Mouse (Mus musculus): ENCODE data around the gene Stat5a. TPM values are rescaled to one million over a fixed set of nuclear protein-coding genes. Genes with fewer than 3 reads are reported as not detected.

Gene Stat5a
- polyA plus RNA-seq (2012; rRNA removed): 1.4 and 2.1 TPM in 2 replicates

DNA sequence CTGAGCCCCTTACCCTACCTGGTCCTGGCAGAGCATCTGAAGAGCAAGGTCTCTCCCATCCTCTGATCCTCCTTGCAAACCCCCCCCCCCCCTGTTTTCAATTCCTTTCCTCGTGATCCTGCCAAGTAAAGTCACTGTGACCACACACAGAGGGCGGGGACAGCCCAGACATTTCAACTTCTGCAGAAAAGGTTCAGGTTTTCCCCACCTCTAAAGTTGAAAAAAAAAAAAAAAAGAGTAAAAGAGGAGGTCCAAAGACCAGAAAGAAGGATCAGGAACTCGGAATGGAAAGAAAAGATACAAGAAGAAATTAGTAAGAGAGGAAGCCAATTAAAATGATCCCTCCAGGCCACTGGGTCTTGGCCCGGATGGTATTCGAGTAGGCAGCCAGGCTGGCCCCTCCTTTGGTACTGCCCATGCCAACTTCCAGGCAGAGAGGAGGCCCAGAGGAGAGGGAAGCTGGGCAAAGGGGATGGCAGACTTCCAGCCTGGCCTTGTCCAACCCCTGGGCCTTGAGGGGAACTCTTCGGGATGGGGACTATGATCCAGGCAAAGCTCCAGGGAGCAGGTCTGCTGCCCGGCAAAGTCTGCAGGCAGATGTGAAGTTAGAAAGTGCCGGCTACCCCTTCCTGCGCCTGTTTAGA is at the start of gene Stat5a:
TSS of gene Stat5a (plus strand) at position 417 of the 644 bp plus-strand sequence.
- DNase-seq (ENCODE audit: low read depth): peak; percentile 61
- TF ChIP-seq CTCF (IDR thresholded peaks at IDR 0.05; ENCODE audit: borderline replicate concordance, extremely low read depth, insufficient read depth, insufficient read length) (no peak), POLR2A (IDR thresholded peaks at IDR 0.05; ENCODE audit: borderline replicate concordance, extremely low read depth, insufficient read depth, insufficient read length, poor library complexity, severe bottlenecking) (no peak)

GRCm38 (mm10) chr11:100810516-100810915 is 48.6 kb upstream of the Stat5a start:
- DNase-seq (ENCODE audit: low read depth): no peak
- no peak for TF ChIP-seq POLR2A (IDR thresholded peaks at IDR 0.05; ENCODE audit: borderline replicate concordance, extremely low read depth, insufficient read depth, insufficient read length, poor library complexity, severe bottlenecking)
- TF ChIP-seq CTCF (IDR thresholded peaks at IDR 0.05; ENCODE audit: borderline replicate concordance, extremely low read depth, insufficient read depth, insufficient read length): no peak

- no peak for DNase-seq (ENCODE audit: low read depth)
Observed at GRCm38 (mm10) chr11:100811132-100811531, 48.0 kb upstream of the Stat5a start.

GRCm38 (mm10) chr11:100814498-100814897 is 44.7 kb upstream of the Stat5a start:
- no peak for DNase-seq (ENCODE audit: low read depth)
- TF ChIP-seq CTCF (IDR thresholded peaks at IDR 0.05; ENCODE audit: borderline replicate concordance, extremely low read depth, insufficient read depth, insufficient read length) (no peak), POLR2A (IDR thresholded peaks at IDR 0.05; ENCODE audit: borderline replicate concordance, extremely low read depth, insufficient read depth, insufficient read length, poor library complexity, severe bottlenecking) (no peak)

More at GRCm38 (mm10) chr11:100811132-100811531, 48.0 kb upstream of the Stat5a start:
- TF ChIP-seq POLR2A (IDR thresholded peaks at IDR 0.05; ENCODE audit: borderline replicate concordance, extremely low read depth, insufficient read depth, insufficient read length, poor library complexity, severe bottlenecking) (no peak), CTCF (IDR thresholded peaks at IDR 0.05; ENCODE audit: borderline replicate concordance, extremely low read depth, insufficient read depth, insufficient read length) (peak; percentile 24; the same call in 1 of the 2 replicates)

- no peak for DNase-seq (ENCODE audit: low read depth)
- TF ChIP-seq CTCF (IDR thresholded peaks at IDR 0.05; ENCODE audit: borderline replicate concordance, extremely low read depth, insufficient read depth, insufficient read length): no peak
- no peak for TF ChIP-seq POLR2A (IDR thresholded peaks at IDR 0.05; ENCODE audit: borderline replicate concordance, extremely low read depth, insufficient read depth, insufficient read length, poor library complexity, severe bottlenecking)
Observed at GRCm38 (mm10) chr11:100816342-100816741, 42.8 kb upstream of the Stat5a start.

DNA sequence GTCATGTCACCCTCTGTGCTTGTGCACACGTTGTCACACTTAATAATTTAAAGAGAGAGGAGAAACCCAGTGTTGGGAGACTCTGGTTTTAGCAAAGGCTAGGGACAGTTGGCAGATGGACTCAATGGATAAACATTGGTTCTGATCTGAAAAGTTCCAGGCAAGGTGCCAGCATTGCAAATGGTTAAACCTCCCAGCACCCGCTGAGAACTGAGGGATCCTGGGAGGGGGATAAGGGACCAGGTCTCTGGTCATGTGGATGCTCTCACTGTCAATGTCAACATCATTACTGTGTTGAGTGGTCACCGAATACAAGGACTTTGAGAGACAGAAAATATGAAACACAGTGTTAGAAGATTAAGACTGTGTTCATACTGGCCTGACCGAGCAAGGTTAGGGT is 42.4 kb upstream of the Stat5a start:
- DNase-seq (ENCODE audit: low read depth): peak; percentile 35
- TF ChIP-seq POLR2A (IDR thresholded peaks at IDR 0.05; ENCODE audit: borderline replicate concordance, extremely low read depth, insufficient read depth, insufficient read length, poor library complexity, severe bottlenecking) (no peak), CTCF (IDR thresholded peaks at IDR 0.05; ENCODE audit: borderline replicate concordance, extremely low read depth, insufficient read depth, insufficient read length) (no peak)

GRCm38 (mm10) chr11:100817311-100817710 is 41.8 kb upstream of the Stat5a start:
- no peak for TF ChIP-seq CTCF (IDR thresholded peaks at IDR 0.05; ENCODE audit: borderline replicate concordance, extremely low read depth, insufficient read depth, insufficient read length)
- TF ChIP-seq POLR2A (IDR thresholded peaks at IDR 0.05; ENCODE audit: borderline replicate concordance, extremely low read depth, insufficient read depth, insufficient read length, poor library complexity, severe bottlenecking): no peak
- no peak for DNase-seq (ENCODE audit: low read depth)

DNA sequence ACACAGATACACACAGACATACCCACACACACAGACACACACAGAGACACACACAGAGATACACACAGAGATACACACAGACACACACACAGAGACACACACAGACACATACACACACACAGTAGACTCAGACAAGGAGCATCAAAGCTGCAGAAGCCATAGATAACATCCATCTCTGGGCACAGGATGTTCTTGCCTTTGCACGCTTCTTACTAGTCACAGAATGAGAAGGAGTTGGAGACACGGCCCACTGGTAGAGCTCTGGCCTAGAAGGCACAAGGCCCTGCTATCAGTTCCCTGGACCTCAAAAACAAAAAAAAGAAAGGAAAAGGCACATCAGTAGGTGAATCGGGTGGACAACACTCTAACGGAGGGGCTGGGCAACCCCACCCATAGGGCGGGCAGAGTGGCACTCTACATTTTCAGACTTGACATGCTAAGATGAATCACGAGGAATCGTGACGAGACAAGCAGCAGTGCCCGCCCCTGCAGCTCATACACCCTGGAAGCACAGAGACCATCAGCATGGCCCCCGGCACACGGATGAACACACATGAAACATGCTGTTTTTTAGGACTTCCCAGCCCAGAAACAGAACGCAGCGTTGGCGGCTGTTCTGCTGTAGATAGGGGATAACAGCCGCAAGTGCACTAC is 40.7 kb upstream of the Stat5a start:
- TF ChIP-seq CTCF (IDR thresholded peaks at IDR 0.05; ENCODE audit: borderline replicate concordance, extremely low read depth, insufficient read depth, insufficient read length) (no peak), POLR2A (IDR thresholded peaks at IDR 0.05; ENCODE audit: borderline replicate concordance, extremely low read depth, insufficient read depth, insufficient read length, poor library complexity, severe bottlenecking) (no peak)
- no peak for DNase-seq (ENCODE audit: low read depth)

DNA sequence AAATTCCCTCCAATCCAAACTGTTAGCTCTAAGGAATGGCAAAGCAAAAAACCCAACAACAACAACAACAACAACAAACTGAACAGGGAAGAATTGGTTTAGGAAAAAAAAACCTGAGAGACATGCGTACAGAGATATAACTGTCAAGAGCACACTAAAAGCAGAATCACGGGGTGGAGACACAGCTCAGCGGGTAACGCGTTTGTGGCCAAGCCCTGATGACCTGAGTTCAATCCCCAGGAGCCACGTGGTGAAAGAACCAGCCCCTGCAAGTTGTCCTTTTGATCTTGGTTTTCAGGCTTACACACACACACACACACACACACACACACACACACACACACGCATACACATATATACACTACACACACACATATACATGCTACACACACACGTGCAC is 40.1 kb upstream of the Stat5a start:
- DNase-seq (ENCODE audit: low read depth): no peak
- no peak for TF ChIP-seq CTCF (IDR thresholded peaks at IDR 0.05; ENCODE audit: borderline replicate concordance, extremely low read depth, insufficient read depth, insufficient read length)
- TF ChIP-seq POLR2A (IDR thresholded peaks at IDR 0.05; ENCODE audit: borderline replicate concordance, extremely low read depth, insufficient read depth, insufficient read length, poor library complexity, severe bottlenecking): no peak

DNA sequence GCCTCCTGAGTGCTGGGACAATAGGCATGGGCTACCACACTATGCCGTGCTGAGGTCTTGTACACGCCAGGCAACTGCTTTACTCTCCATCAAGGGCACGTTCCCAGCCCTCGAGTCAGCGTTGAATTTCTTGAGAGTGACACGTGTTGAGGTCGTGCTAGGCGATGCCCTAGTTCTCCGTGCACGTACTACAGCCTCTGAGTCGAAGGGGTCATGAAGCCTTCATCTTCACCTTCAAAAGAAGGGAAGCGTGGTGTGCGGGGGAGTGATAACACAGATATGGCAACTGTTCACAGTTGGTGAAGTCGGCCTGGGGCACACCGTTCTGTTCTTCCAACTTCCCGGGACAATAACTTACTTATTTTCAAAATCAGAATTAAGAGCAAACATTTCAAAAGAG is 39.5 kb upstream of the Stat5a start:
- TF ChIP-seq CTCF (IDR thresholded peaks at IDR 0.05; ENCODE audit: borderline replicate concordance, extremely low read depth, insufficient read depth, insufficient read length) (no peak), POLR2A (IDR thresholded peaks at IDR 0.05; ENCODE audit: borderline replicate concordance, extremely low read depth, insufficient read depth, insufficient read length, poor library complexity, severe bottlenecking) (no peak)
- no peak for DNase-seq (ENCODE audit: low read depth)

GRCm38 (mm10) chr11:100820047-100820446 is 39.1 kb upstream of the Stat5a start:
- peak; percentile 41 for DNase-seq (ENCODE audit: low read depth)

More at GRCm38 (mm10) chr11:100820047-100820446, 39.1 kb upstream of the Stat5a start:
- TF ChIP-seq POLR2A (IDR thresholded peaks at IDR 0.05; ENCODE audit: borderline replicate concordance, extremely low read depth, insufficient read depth, insufficient read length, poor library complexity, severe bottlenecking): no peak
- TF ChIP-seq CTCF (IDR thresholded peaks at IDR 0.05; ENCODE audit: borderline replicate concordance, extremely low read depth, insufficient read depth, insufficient read length): no peak

All from brain, embryonic 14.5 days (tissue).